Mouse (Mus musculus) spleen, adult 2 months (tissue): ENCODE data around the gene Tspan3. TPM values are rescaled to one million over a fixed set of nuclear protein-coding genes. Genes with fewer than 3 reads are reported as not detected.
A peak's percentile ranks its signal among the peaks of the same experiment; 100 is the strongest.

Source experiments
- DNase-seq, 2 experiments: peaks; one replicate each; pipeline versions ENCODE4 v3.0.0 to v3.0.0-alpha.2; 2012 to 2021; ENCODE audit warnings: low spot score in 2 of 2, low read depth in 1 of 2
- H3K27ac ChIP-seq: fragments of 200-500 bp; 2 replicates; pipeline ENCODE4 v1.5.1; 2012; ENCODE audit warnings: low read length, inconsistent platforms; ENCODE audit not compliant: insufficient read depth
- H3K27me3 ChIP-seq: fragments of 200-500 bp; 2 replicates; pipeline ENCODE4 v1.6.1; 2012; ENCODE audit warnings: mild to moderate bottlenecking, moderate library complexity, low read length, inconsistent platforms; ENCODE audit not compliant: control insufficient read depth, insufficient read depth
- H3K36me3 ChIP-seq: fragments of 200-500 bp; 2 replicates; pipeline ENCODE4 v1.6.1; 2012; ENCODE audit warnings: mild to moderate bottlenecking, low read length, inconsistent platforms; ENCODE audit not compliant: control insufficient read depth, insufficient read depth
- H3K4me1 ChIP-seq: fragments of 200-500 bp; 2 replicates; pipeline ENCODE4 v1.6.1; 2011; ENCODE audit warnings: inconsistent platforms; ENCODE audit not compliant: control insufficient read depth, insufficient read depth, insufficient read length
- H3K4me3 ChIP-seq: fragments of 200-500 bp; 2 replicates; pipeline ENCODE4 v1.5.1; 2011; ENCODE audit warnings: mild to moderate bottlenecking, inconsistent platforms; ENCODE audit not compliant: insufficient read depth, insufficient read length; ENCODE audit errors: extremely low read depth
- CTCF ChIP-seq: fragments of 200-500 bp; IDR thresholded peaks from 2 replicates; pipeline ENCODE4 v1.5.1; 2011; ENCODE audit warnings: mild to moderate bottlenecking, inconsistent platforms; ENCODE audit not compliant: insufficient read depth, insufficient read length, insufficient replicate concordance; ENCODE audit errors: extremely low read depth
- POLR2A ChIP-seq: fragments of 200-500 bp; IDR thresholded peaks from 2 replicates; pipeline ENCODE4 v1.6.1; 2011; ENCODE audit warnings: low read depth, low read length, inconsistent platforms
- WGBS: fragments of 180-500 bp; shearing (Covaris S2); methylation state at CpG from one replicate; pipeline ENCODE4 v1.1.7; 2018; 5-methylcytosine and 5-hydroxymethylcytosine counted together
- polyA plus RNA-seq: library from polyadenylated mRNA; depleted of rRNA; stranded (reverse); fragments of >200 nt; gene quantifications from 2 replicates; pipeline ENCODE4 v1.2.3, GENCODE M21; 2012

Gene Tspan3
- polyA plus RNA-seq, 1 experiment, result 55.6 TPM

GRCm38 (mm10) chr9:56158077-56158476 lies 7.2 kb downstream of the Tspan3 start:
- H3K36me3 ChIP-seq, result no peaks in the 10 kb centered on the region
- H3K4me3 ChIP-seq, result no peak overlapping the region
- no peaks in the 10 kb centered on the region for H3K4me1 ChIP-seq
- WGBS, result 80% methylated on average over 2 of the region's 2 CpGs
- TF ChIP-seq POLR2A (no peak), CTCF (no peak)
- H3K27ac ChIP-seq, result no peak overlapping the region
- H3K27me3 ChIP-seq, result no peaks in the 10 kb centered on the region
- no peak for DNase-seq

- H3K27ac ChIP-seq, result no peak overlapping the region
- DNase-seq, result no peak
- H3K4me3 ChIP-seq, result no peak overlapping the region
- H3K4me1 ChIP-seq, result peaks cover 3% of the 10 kb centered on the region; the same call in 1 of the 2 replicates
- H3K36me3 ChIP-seq, result no peaks in the 10 kb centered on the region
- no peaks in the 10 kb centered on the region for H3K27me3 ChIP-seq
- TF ChIP-seq CTCF (no peak), POLR2A (no peak)
- 92% methylated on average over 5 of the region's 5 CpGs for WGBS
These were observed 10.7 kb downstream of the Tspan3 start for GRCm38 (mm10) chr9:56154572-56154971.

- no peak for TF ChIP-seq POLR2A
- no peak for TF ChIP-seq CTCF
- Histone ChIP-seq H3K27ac (no peak overlapping the region), H3K4me1 (peaks cover 3% of the 10 kb centered on the region; the same call in 1 of the 2 replicates), H3K4me3 (no peak overlapping the region), H3K36me3 (no peaks in the 10 kb centered on the region), H3K27me3 (no peaks in the 10 kb centered on the region)
- no peak for DNase-seq
- 60% methylated on average over 4 of the region's 4 CpGs for WGBS
These were observed 12.7 kb downstream of the Tspan3 start for GRCm38 (mm10) chr9:56152482-56153007.

GRCm38 (mm10) chr9:56151745-56152481 lies 13.4 kb downstream of the Tspan3 start:
- 55% methylated on average over 7 of the region's 7 CpGs for WGBS
- Histone ChIP-seq H3K4me3 (no peak overlapping the region), H3K4me1 (peaks cover 3% of the 10 kb centered on the region; the same call in 1 of the 2 replicates), H3K27ac (no peak overlapping the region), H3K27me3 (no peaks in the 10 kb centered on the region), H3K36me3 (no peaks in the 10 kb centered on the region)
- DNase-seq, result no peak
- TF ChIP-seq POLR2A (no peak), CTCF (no peak)

GRCm38 (mm10) chr9:56146326-56146923 lies 18.9 kb downstream of the Tspan3 start:
- TF ChIP-seq POLR2A (no peak), CTCF (no peak)
- DNase-seq, result no peak
- Histone ChIP-seq H3K4me1 (no peaks in the 10 kb centered on the region), H3K4me3 (no peak overlapping the region), H3K36me3 (no peaks in the 10 kb centered on the region), H3K27ac (no peak overlapping the region), H3K27me3 (no peaks in the 10 kb centered on the region)
- 67% methylated on average over 16 of the region's 16 CpGs for WGBS

GRCm38 (mm10) chr9:56144366-56145003 lies 20.8 kb downstream of the Tspan3 start:
- no peaks in the 10 kb centered on the region for H3K36me3 ChIP-seq
- DNase-seq, result no peak
- no peak for TF ChIP-seq POLR2A
- TF ChIP-seq CTCF, result peak; percentile 13; the same call in 1 of the 2 replicates
- H3K4me1 ChIP-seq, result no peaks in the 10 kb centered on the region
- no peak overlapping the region for H3K27ac ChIP-seq
- WGBS, result 70% methylated on average over 7 of the region's 7 CpGs
- H3K27me3 ChIP-seq, result no peaks in the 10 kb centered on the region
- no peak overlapping the region for H3K4me3 ChIP-seq
